Mouse (Mus musculus) liver, embryonic 14 days (tissue): ENCODE measurements around the gene Rxrg. TPM values are rescaled to one million over a fixed set of nuclear protein-coding genes. Genes with fewer than 3 reads are reported as not detected.

Source experiments
- polyA plus RNA-seq: library from polyadenylated mRNA; depleted of rRNA; stranded (reverse); fragments of >200 nt; gene quantifications from 2 replicates; pipeline ENCODE4 v1.2.3, GENCODE M21; 2012; rRNA removed

Gene Rxrg
- 0.05 and 0.25 TPM in 2 replicates for polyA plus RNA-seq

DNA sequence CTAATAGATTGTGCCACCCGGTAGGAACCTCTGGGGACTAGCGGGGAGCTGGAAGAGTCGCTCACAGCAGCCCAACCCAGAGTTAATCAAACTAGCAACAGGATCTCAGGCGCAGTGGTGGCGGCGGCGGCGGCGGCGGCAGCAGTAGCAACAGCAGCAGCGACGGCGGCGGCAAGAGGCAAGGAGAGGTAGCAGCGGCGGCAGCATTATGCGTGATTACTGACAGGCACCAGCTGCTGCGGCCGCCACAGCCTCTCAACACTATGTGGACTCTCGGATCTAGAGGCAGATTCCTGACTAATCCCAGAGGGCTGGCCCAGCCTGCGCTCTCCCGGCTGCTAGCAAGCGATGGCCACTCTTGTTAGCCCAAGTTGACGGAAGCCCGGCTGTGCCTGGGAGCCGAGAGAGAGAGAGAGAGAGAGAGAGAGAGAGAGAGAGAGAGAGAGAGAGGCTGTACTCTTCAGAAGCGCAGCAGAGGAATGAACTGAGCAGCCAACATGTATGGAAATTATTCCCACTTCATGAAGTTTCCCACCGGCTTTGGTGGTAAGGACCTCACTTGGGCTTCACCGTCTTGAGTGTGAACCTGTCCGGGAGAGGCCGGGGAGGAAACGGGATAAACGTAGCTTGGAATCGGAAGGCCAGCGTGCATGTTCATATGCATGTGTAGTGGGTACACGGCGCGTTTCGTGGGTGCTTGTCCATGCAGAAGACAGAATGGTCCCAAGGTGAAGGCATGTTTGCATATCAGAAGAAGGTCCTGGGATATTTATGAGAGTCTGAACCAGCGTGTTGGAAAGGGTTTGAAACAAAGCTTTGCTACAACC is at the start of gene Rxrg:
Gene Rxrg, plus strand, starts transcription at position 130 of the 827 bp plus-strand sequence.

GRCm38 (mm10) chr1:167689232-167689261 is 90.9 kb downstream of the Rxrg start, which contains the start of gene Lmx1a:
Gene Lmx1a (plus strand): TSS chr1:167689237.

Other genes with a start within 250 kb of the Rxrg start
- gene Aldh9a1, start 248.4 kb upstream of the Rxrg start, polyA plus RNA-seq: 27.2 and 31.4 TPM in 2 replicates
- 275 and 307 TPM in 2 replicates for gene Mgst3, start 204.5 kb upstream of the Rxrg start, polyA plus RNA-seq
- gene Lrrc52, start 131.6 kb upstream of the Rxrg start, polyA plus RNA-seq: not detected in 2 replicates
- 0.07 and 0.08 TPM in 2 replicates for gene Lmx1a, start 90.9 kb downstream of the Rxrg start, polyA plus RNA-seq